Comparison of ENCODE assay signal across 33 mouse cellular contexts in the genomic region with DNA sequence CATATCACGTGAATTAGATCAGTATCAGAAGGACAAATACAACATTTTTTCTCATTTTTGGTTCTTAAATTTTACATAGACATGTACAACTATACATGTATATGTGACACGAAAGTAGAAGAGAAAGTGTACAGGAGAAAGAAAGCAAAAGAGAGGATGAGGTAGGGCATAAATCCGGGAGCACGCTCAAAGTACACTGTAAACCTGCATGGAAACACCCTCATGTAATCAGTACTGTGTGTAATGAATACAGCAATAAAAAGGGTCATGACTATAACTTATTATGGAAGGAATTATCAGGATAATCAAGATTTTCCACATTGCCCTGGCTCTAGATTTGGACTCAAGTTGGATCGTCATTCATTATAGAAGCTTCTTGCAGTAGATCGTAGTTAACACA.
"Had no signal": no experiment of that assay in that cellular context is flagged by ENCODE, and none has a peak within 500 bp of the region (broad histone marks: within the 10 kb centered on the region; RNA-seq: fewer than 3 reads in every experiment).

No protein-coding gene starts in this region.

- ATAC-seq: hindbrain, embryonic 16.5 days; hindbrain, postnatal 0 days; inflammation-experienced regulatory T-cells, adult 6 months had no signal

- DNase-seq: heart, postnatal 10 days; heart, postnatal 14 days; heart, postnatal 36 days; heart, postnatal 4 days; kidney, adult 11 months; kidney, adult 18-20 months; kidney, adult 2 months; kidney, adult 8-10 months; kidney, adult 9 months; kidney, postnatal 10 days; kidney, postnatal 14 days; kidney, postnatal 25 days; kidney, postnatal 36 days; kidney, postnatal 4 days; layer of hippocampus, adult 9-11 months; layer of hippocampus, postnatal 36 days had no signal

- H3K4me2 ChIP-seq: heart, embryonic 11.5 days; heart, embryonic 12.5 days; heart, embryonic 13.5 days; heart, embryonic 15.5 days; hindbrain, embryonic 12.5 days; hindbrain, embryonic 13.5 days; hindbrain, embryonic 14.5 days; hindbrain, embryonic 15.5 days; kidney, embryonic 15.5 days had no signal

- H3K36me3 ChIP-seq: heart, embryonic 10.5 days; heart, embryonic 12.5 days; heart, embryonic 13.5 days; heart, embryonic 15.5 days; hindbrain, embryonic 10.5 days; hindbrain, embryonic 12.5 days; hindbrain, embryonic 13.5 days; hindbrain, embryonic 15.5 days; kidney, embryonic 15.5 days had no signal

- H3K27ac ChIP-seq: heart, embryonic 10.5 days; heart, embryonic 13.5 days; heart, embryonic 15.5 days; hindbrain, embryonic 10.5 days; hindbrain, embryonic 12.5 days; hindbrain, embryonic 13.5 days; hindbrain, embryonic 14.5 days; hindbrain, embryonic 15.5 days; hindbrain, postnatal 0 days; kidney, embryonic 15.5 days; kidney, postnatal 0 days; layer of hippocampus, adult 2 months; left cerebral cortex, adult 2 months had no signal

- H3K9ac ChIP-seq: heart, embryonic 12.5 days; heart, embryonic 13.5 days; heart, embryonic 15.5 days; hindbrain, embryonic 12.5 days; hindbrain, embryonic 13.5 days; hindbrain, embryonic 14.5 days; hindbrain, embryonic 15.5 days; kidney, embryonic 15.5 days had no signal

- H3K9me3 ChIP-seq: heart, embryonic 10.5 days; heart, embryonic 15.5 days had no signal

- H3K4me3 ChIP-seq: heart, embryonic 10.5 days; heart, embryonic 12.5 days; heart, embryonic 13.5 days; heart, embryonic 15.5 days; hindbrain, embryonic 10.5 days; hindbrain, embryonic 12.5 days; hindbrain, embryonic 13.5 days; hindbrain, embryonic 15.5 days; kidney, embryonic 15.5 days; layer of hippocampus, adult 2 months; left cerebral cortex, adult 2 months had no signal

- H3K27me3 ChIP-seq: heart, embryonic 12.5 days; heart, embryonic 13.5 days; heart, embryonic 15.5 days; hindbrain, embryonic 12.5 days; hindbrain, embryonic 13.5 days; hindbrain, embryonic 15.5 days; kidney, embryonic 15.5 days had no signal

- H3K4me1 ChIP-seq: heart, embryonic 10.5 days; heart, embryonic 12.5 days; heart, embryonic 13.5 days; heart, embryonic 15.5 days; hindbrain, embryonic 10.5 days; hindbrain, embryonic 12.5 days; hindbrain, embryonic 13.5 days; hindbrain, embryonic 15.5 days; kidney, embryonic 15.5 days had no signal
